ENCODE assay signal across 24 mouse cellular contexts in genomic region chr1:45531486-45531885, GRCm38 (mm10). TPM values are rescaled to one million over a fixed set of nuclear protein-coding genes. Genes with fewer than 3 reads are reported as not detected.
A peak's percentile ranks its signal among the peaks of the same experiment; 100 is the strongest.
DNase-seq lines count a peak whose midpoint lies in the region; ATAC-seq and TF ChIP-seq lines count a peak whose summit lies in the region.
"Had no signal": no experiment of that assay in that cellular context is flagged by ENCODE, and none has a peak within 500 bp of the region (broad histone marks: within the 10 kb centered on the region; RNA-seq: fewer than 3 reads in every experiment).

No protein-coding gene starts in this region.

- no peak for TF ChIP-seq POLR2A in limb, embryonic 14.5 days (IDR thresholded peaks at IDR 0.05; ENCODE audit: borderline replicate concordance, extremely low read depth, insufficient read depth, insufficient read length)

- DNase-seq in embryonic facial prominence, embryonic 14.5 days (ENCODE audit: low spot score), result peak; percentile 64
- DNase-seq in embryonic facial prominence, embryonic 10.5 days (ENCODE audit: low spot score), result no peak
- DNase-seq in limb, embryonic 14.5 days (ENCODE audit: low spot score), result peak; percentile 17
- DNase-seq in limb, embryonic 10.5 days (ENCODE audit: low spot score), result no peak
- DNase-seq in heart, postnatal 14 days, result no peak
- DNase-seq: adrenal gland, adult 8-10 months; adrenal gland, postnatal 14 days; adrenal gland, postnatal 36 days; B cell, adult 2 months; cerebellum, adult 11-12 months; cerebellum, adult 2 months; cerebellum, adult 9-10 months; cerebellum, postnatal 10 days; cerebellum, postnatal 25 days; forebrain, postnatal 0 days had no signal

- H3K4me1 ChIP-seq in embryonic facial prominence, embryonic 14.5 days (ENCODE audit: control insufficient read depth, insufficient read depth, low read length), result no peaks in the 10 kb centered on the region
- no peaks in the 10 kb centered on the region for H3K4me1 ChIP-seq in embryonic facial prominence, embryonic 10.5 days
- peaks cover 4% of the 10 kb centered on the region; the same call in 1 of the 2 replicates for H3K4me1 ChIP-seq in limb, embryonic 14.5 days (ENCODE audit: control insufficient read depth, insufficient read depth, low read length)
- H3K4me1 ChIP-seq in limb, embryonic 10.5 days, result no peaks in the 10 kb centered on the region
- H3K4me1 ChIP-seq in embryonic facial prominence, embryonic 15.5 days, result no peaks in the 10 kb centered on the region
- H3K4me1 ChIP-seq: embryonic facial prominence, embryonic 13.5 days; forebrain, embryonic 13.5 days; forebrain, embryonic 15.5 days had no signal

- intact Hi-C loops in heart, postnatal 14 days (cut with DNase I), result no loop called here

- H3K36me3 ChIP-seq in embryonic facial prominence, embryonic 14.5 days (ENCODE audit: control insufficient read depth, insufficient read depth, low read length), result no peaks in the 10 kb centered on the region
- no peaks in the 10 kb centered on the region for H3K36me3 ChIP-seq in embryonic facial prominence, embryonic 10.5 days (replicated peaks)
- no peaks in the 10 kb centered on the region for H3K36me3 ChIP-seq in limb, embryonic 14.5 days (ENCODE audit: control insufficient read depth, insufficient read depth, low read length)
- no peaks in the 10 kb centered on the region for H3K36me3 ChIP-seq in limb, embryonic 10.5 days
- H3K36me3 ChIP-seq in embryonic facial prominence, embryonic 15.5 days, result no peaks in the 10 kb centered on the region
- H3K36me3 ChIP-seq: embryonic facial prominence, embryonic 13.5 days; forebrain, embryonic 15.5 days; G1E had no signal

- H3K9me3 ChIP-seq in embryonic facial prominence, embryonic 14.5 days (ENCODE audit: control insufficient read depth, low read length), result no peaks in the 10 kb centered on the region
- H3K9me3 ChIP-seq in embryonic facial prominence, embryonic 10.5 days, result no peaks in the 10 kb centered on the region
- H3K9me3 ChIP-seq in limb, embryonic 14.5 days (ENCODE audit: control insufficient read depth, low read length), result no peaks in the 10 kb centered on the region
- no peaks in the 10 kb centered on the region for H3K9me3 ChIP-seq in limb, embryonic 10.5 days (replicated peaks)
- no peaks in the 10 kb centered on the region for H3K9me3 ChIP-seq in embryonic facial prominence, embryonic 15.5 days (replicated peaks)
- H3K9me3 ChIP-seq: embryonic facial prominence, embryonic 13.5 days; forebrain, embryonic 13.5 days; forebrain, embryonic 15.5 days; G1E had no signal

- no peaks in the 10 kb centered on the region for H3K27me3 ChIP-seq in embryonic facial prominence, embryonic 14.5 days (replicated peaks; ENCODE audit: control insufficient read depth, insufficient read depth, low read length)
- no peaks in the 10 kb centered on the region for H3K27me3 ChIP-seq in embryonic facial prominence, embryonic 10.5 days (replicated peaks; ENCODE audit: low read depth, poor library complexity, severe bottlenecking)
- H3K27me3 ChIP-seq in limb, embryonic 14.5 days (ENCODE audit: control insufficient read depth, insufficient read depth, low read length), result no peaks in the 10 kb centered on the region
- no peaks in the 10 kb centered on the region for H3K27me3 ChIP-seq in limb, embryonic 10.5 days (ENCODE audit: low read depth, poor library complexity, severe bottlenecking)
- H3K27me3 ChIP-seq in embryonic facial prominence, embryonic 15.5 days, result no peaks in the 10 kb centered on the region
- H3K27me3 ChIP-seq: CH12.LX; embryonic facial prominence, embryonic 13.5 days; forebrain, embryonic 13.5 days; forebrain, embryonic 15.5 days; Patski had no signal

- H3K27ac ChIP-seq in embryonic facial prominence, embryonic 14.5 days (replicated peaks; ENCODE audit: low read depth, low read length), result no peak overlapping the region
- H3K27ac ChIP-seq in embryonic facial prominence, embryonic 10.5 days (replicated peaks), result no peak overlapping the region
- no peak overlapping the region for H3K27ac ChIP-seq in limb, embryonic 14.5 days (replicated peaks; ENCODE audit: low read depth, low read length)
- H3K27ac ChIP-seq in limb, embryonic 10.5 days, result no peak overlapping the region
- H3K27ac ChIP-seq in embryonic facial prominence, embryonic 15.5 days (replicated peaks), result no peak overlapping the region
- H3K27ac ChIP-seq: embryonic facial prominence, embryonic 13.5 days; forebrain, embryonic 13.5 days; forebrain, embryonic 15.5 days had no signal

- H3K4me3 ChIP-seq in embryonic facial prominence, embryonic 14.5 days (ENCODE audit: low read depth, low read length), result no peak overlapping the region
- no peak overlapping the region for H3K4me3 ChIP-seq in embryonic facial prominence, embryonic 10.5 days
- no peak overlapping the region for H3K4me3 ChIP-seq in limb, embryonic 14.5 days (replicated peaks; ENCODE audit: low read length)
- H3K4me3 ChIP-seq in limb, embryonic 10.5 days, result no peak overlapping the region
- no peak overlapping the region for H3K4me3 ChIP-seq in embryonic facial prominence, embryonic 15.5 days (replicated peaks)
- H3K4me3 ChIP-seq: embryonic facial prominence, embryonic 13.5 days; forebrain, embryonic 13.5 days; forebrain, embryonic 15.5 days had no signal

- WGBS in embryonic facial prominence, embryonic 14.5 days, result 47% methylated on average over 2 of the region's 2 CpGs
- WGBS in embryonic facial prominence, embryonic 10.5 days, result 93% methylated on average over 2 of the region's 2 CpGs
- WGBS in limb, embryonic 14.5 days, result 63% methylated on average over 2 of the region's 2 CpGs
- WGBS in limb, embryonic 10.5 days, result 91% methylated on average over 2 of the region's 2 CpGs
- 63% methylated on average over 2 of the region's 2 CpGs for WGBS in embryonic facial prominence, embryonic 15.5 days

- H3K9ac ChIP-seq in embryonic facial prominence, embryonic 14.5 days (ENCODE audit: low read depth, low read length), result no peak overlapping the region
- H3K9ac ChIP-seq in limb, embryonic 14.5 days (ENCODE audit: low read depth, low read length, severe bottlenecking), result no peak overlapping the region
- no peak overlapping the region for H3K9ac ChIP-seq in embryonic facial prominence, embryonic 15.5 days
- H3K9ac ChIP-seq: embryonic facial prominence, embryonic 13.5 days; forebrain, embryonic 13.5 days; forebrain, embryonic 15.5 days; forebrain, postnatal 0 days had no signal

- ATAC-seq in embryonic facial prominence, embryonic 14.5 days (ENCODE audit: low read depth), result no peak
- ATAC-seq in limb, embryonic 14.5 days (ENCODE audit: low FRiP score, low read depth), result no peak
- peak; percentile 65; the same call in 1 of the 2 replicates for ATAC-seq in embryonic facial prominence, embryonic 15.5 days (ENCODE audit: insufficient number of reproducible peaks, low FRiP score, low TSS enrichment, low read depth)
- ATAC-seq: activated CD4-positive, CD25-positive, alpha-beta regulatory T cell, adult 4 months; CD4-positive, CD25-positive, alpha-beta regulatory T cell, adult 4 months; forebrain, embryonic 13.5 days; forebrain, embryonic 15.5 days; forebrain, postnatal 0 days; Patski had no signal

- H3K4me2 ChIP-seq in embryonic facial prominence, embryonic 14.5 days (ENCODE audit: low read depth, low read length), result no peak overlapping the region
- H3K4me2 ChIP-seq in limb, embryonic 14.5 days (replicated peaks; ENCODE audit: low read depth, low read length, severe bottlenecking), result no peak overlapping the region
- H3K4me2 ChIP-seq in embryonic facial prominence, embryonic 15.5 days (replicated peaks), result no peak overlapping the region
- H3K4me2 ChIP-seq: embryonic facial prominence, embryonic 13.5 days; forebrain, embryonic 13.5 days; forebrain, embryonic 15.5 days had no signal

RNA-seq across cellular contexts. Expression of gene Col5a2, which starts 28.4 kb away (rescaled TPM):
- 213 and 231 TPM in 2 replicates for polyA plus RNA-seq in embryonic facial prominence, embryonic 14.5 days (2014; fragmentation: Nextera tagmentation; extraction: Ambion mirVana)
- 21.7 and 26.0 TPM in 2 replicates for polyA plus RNA-seq in embryonic facial prominence, embryonic 10.5 days (2016; fragmentation: Nextera tagmentation; extraction: Ambion mirVana)
- polyA plus RNA-seq in limb, embryonic 14.5 days (2012; rRNA removed), result 154 and 180 TPM in 2 replicates
- 182 and 184 TPM in 2 replicates for polyA plus RNA-seq in limb, embryonic 14.5 days (2014; fragmentation: Nextera tagmentation; extraction: Ambion mirVana)
- polyA plus RNA-seq in limb, embryonic 10.5 days (2016; fragmentation: Nextera tagmentation; extraction: Ambion mirVana), result 22.4 and 31.1 TPM in 2 replicates
- polyA plus RNA-seq in embryonic facial prominence, embryonic 15.5 days (2015; fragmentation: Nextera tagmentation; extraction: Ambion mirVana), result 178 and 202 TPM in 2 replicates
- 10 to 100 TPM; 63.9 to 69.1 TPM for total RNA-seq in heart, postnatal 14 days (2021)
- total RNA-seq: CH12.LX had no signal
- polyA plus RNA-seq: CD4-positive, CD25-positive, alpha-beta regulatory T cell, adult 4 months; G1E had no signal

Comparison
In these comparisons a context has a peak if more than half of its experiments do, and no peak if none do; other contexts are left out.
1. DNase-seq: peak in embryonic facial prominence, embryonic 14.5 days (single experiment) and limb, embryonic 14.5 days (single experiment); none in embryonic facial prominence, embryonic 10.5 days (single experiment), limb, embryonic 10.5 days (single experiment) and heart, postnatal 14 days (0 of 2).